Mouse (Mus musculus) brain, embryonic 14.5 days (tissue): ENCODE results near the gene Slc5a1.

ENCODE experiments used
- CTCF ChIP-seq: fragments of 200-500 bp; IDR thresholded peaks from 2 replicates; pipeline ENCODE4 v1.5.1; 2012; ENCODE audit warnings: inconsistent platforms, mild to moderate bottlenecking, moderate library complexity, borderline replicate concordance; ENCODE audit not compliant: insufficient read depth, insufficient read length; ENCODE audit errors: extremely low read depth
- POLR2A ChIP-seq: fragments of 200-500 bp; IDR thresholded peaks from 2 replicates; pipeline ENCODE4 v1.6.1; 2012; ENCODE audit warnings: mild to moderate bottlenecking, inconsistent platforms, borderline replicate concordance; ENCODE audit not compliant: poor library complexity, insufficient read depth, insufficient read length, severe bottlenecking; ENCODE audit errors: extremely low read depth

DNA sequence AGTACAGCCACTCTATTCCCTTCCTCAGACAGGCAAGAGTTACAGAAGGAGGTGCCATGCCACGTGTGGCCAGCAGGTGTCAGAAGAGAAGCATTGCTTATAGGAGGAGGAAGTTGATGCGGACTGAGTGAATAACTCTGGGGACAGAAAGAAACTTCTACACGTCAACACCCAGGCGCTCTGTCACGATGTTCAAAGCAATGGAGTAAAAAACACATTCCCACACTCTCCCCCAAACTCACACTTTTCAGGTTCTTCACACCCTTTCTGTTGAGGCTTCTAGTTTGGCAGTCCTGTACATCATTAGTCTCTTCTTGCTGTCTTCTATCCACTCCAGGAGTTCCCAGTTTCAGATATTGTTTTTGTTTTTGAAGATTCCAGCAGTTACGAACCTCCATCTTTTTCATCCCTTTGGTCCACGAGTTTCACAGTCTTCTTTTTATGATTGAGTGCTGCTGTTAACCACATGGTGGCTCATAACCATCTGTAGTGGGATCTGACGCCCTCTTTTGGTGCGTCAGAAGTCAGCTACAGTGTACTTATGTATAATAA, 99.7 kb downstream of the Slc5a1 start:
- TF ChIP-seq CTCF = peak; percentile 94
- TF ChIP-seq POLR2A = no peak
